Mouse (Mus musculus): ENCODE data around the gene 1810049J17Rik. TPM values are rescaled to one million over a fixed set of nuclear protein-coding genes. Genes with fewer than 3 reads are reported as not detected.

Gene 1810049J17Rik
- polyA plus RNA-seq, 2 experiments = 3.1 TPM; not detected in 1

GRCm38 (mm10) chr15:12320441-12321090 lies 1.1 kb downstream of the 1810049J17Rik start:
- ATAC-seq (ENCODE audit: insufficient read depth) (peak; percentile 31; the same call in 1 of the 2 replicates), DNase-seq (ENCODE audit: low read depth in 3 of 3, low spot score in 3 of 3) (no peak)
- Histone ChIP-seq H3K4me2 (ENCODE audit: low read depth) (peak overlapping the region; percentile 75), H3K4me1 (replicated peaks; ENCODE audit: control insufficient read depth in 2 of 2, insufficient read depth in 2 of 2, low read length in 1 of 2) (peaks cover 13 to 16% of the 10 kb centered on the region in 2 experiments), H3K27me3 (ENCODE audit: control insufficient read depth, insufficient read depth, low read length) (no peaks in the 10 kb centered on the region), H3K27ac (no peak overlapping the region; the same call in 1 of the 2 replicates), H3K9ac (replicated peaks) (peak overlapping the region; percentile 71), H3K4me3 (ENCODE audit: insufficient read depth in 1 of 2, low read depth in 2 of 2, low read length in 2 of 2) (peak overlapping the region; percentile 76 to 95), H3K9me3 (ENCODE audit: control insufficient read depth, low read length) (no peaks in the 10 kb centered on the region), H3K36me3 (replicated peaks; ENCODE audit: control insufficient read depth, insufficient read depth, low read depth) (no peaks in the 10 kb centered on the region)
- WGBS (ENCODE audit: insufficient replicate concordance) = 2% methylated on average over 22 of the region's 22 CpGs
- TF ChIP-seq CTCF (IDR thresholded peaks at IDR 0.05; ENCODE audit: low read depth) = no peak
- no peak for TF ChIP-seq EP300 (IDR thresholded peaks at IDR 0.05; ENCODE audit: low read depth)

- peaks cover 13 to 18% of the 10 kb centered on the region in 2 experiments for H3K4me1 ChIP-seq (replicated peaks; ENCODE audit: control insufficient read depth in 2 of 2, insufficient read depth in 2 of 2, low read length in 1 of 2)
- no peak for DNase-seq (ENCODE audit: low read depth in 3 of 3, low spot score in 3 of 3)
- no peak overlapping the region for H3K27ac ChIP-seq
- H3K4me3 ChIP-seq (ENCODE audit: insufficient read depth in 1 of 2, low read depth in 2 of 2, low read length in 2 of 2) = no peak overlapping the region
- no peaks in the 10 kb centered on the region for H3K36me3 ChIP-seq (replicated peaks; ENCODE audit: control insufficient read depth, insufficient read depth, low read depth)
- no peaks in the 10 kb centered on the region for H3K27me3 ChIP-seq (ENCODE audit: control insufficient read depth, insufficient read depth, low read length)
- no peaks in the 10 kb centered on the region for H3K9me3 ChIP-seq (ENCODE audit: control insufficient read depth, low read length)
- H3K9ac ChIP-seq (replicated peaks) = no peak overlapping the region
- peak overlapping the region; percentile 75 for H3K4me2 ChIP-seq (ENCODE audit: low read depth)
- no peak for ATAC-seq (ENCODE audit: insufficient read depth)
- 48% methylated on average over 5 of the region's 5 CpGs for WGBS (ENCODE audit: insufficient replicate concordance)
- no peak for TF ChIP-seq EP300 (IDR thresholded peaks at IDR 0.05; ENCODE audit: low read depth)
- no peak for TF ChIP-seq CTCF (IDR thresholded peaks at IDR 0.05; ENCODE audit: low read depth)
These were observed 1.8 kb downstream of the 1810049J17Rik start for GRCm38 (mm10) chr15:12319889-12320288.

GRCm38 (mm10) chr15:12318451-12318850 lies 3.2 kb downstream of the 1810049J17Rik start:
- Histone ChIP-seq H3K4me3 (ENCODE audit: insufficient read depth in 1 of 2, low read depth in 2 of 2, low read length in 2 of 2) (no peak overlapping the region), H3K9me3 (ENCODE audit: control insufficient read depth, low read length) (no peaks in the 10 kb centered on the region), H3K9ac (replicated peaks) (no peak overlapping the region), H3K27ac (no peak overlapping the region), H3K36me3 (replicated peaks; ENCODE audit: control insufficient read depth, insufficient read depth, low read depth) (no peaks in the 10 kb centered on the region), H3K27me3 (ENCODE audit: control insufficient read depth, insufficient read depth, low read length) (no peaks in the 10 kb centered on the region), H3K4me2 (ENCODE audit: low read depth) (no peak overlapping the region), H3K4me1 (replicated peaks; ENCODE audit: control insufficient read depth in 2 of 2, insufficient read depth in 2 of 2, low read length in 1 of 2) (peaks cover 8 to 13% of the 10 kb centered on the region in 2 experiments)
- 77% methylated on average over 8 of the region's 8 CpGs for WGBS (ENCODE audit: insufficient replicate concordance)
- ATAC-seq (ENCODE audit: insufficient read depth) = no peak
- TF ChIP-seq CTCF (IDR thresholded peaks at IDR 0.05; ENCODE audit: low read depth) (no peak), EP300 (IDR thresholded peaks at IDR 0.05; ENCODE audit: low read depth) (no peak)
- DNase-seq (ENCODE audit: low read depth in 3 of 3, low spot score in 3 of 3) = no peak

GRCm38 (mm10) chr15:12317290-12317689 lies 4.4 kb downstream of the 1810049J17Rik start:
- Histone ChIP-seq H3K36me3 (replicated peaks; ENCODE audit: control insufficient read depth, insufficient read depth, low read depth) (no peaks in the 10 kb centered on the region), H3K4me3 (ENCODE audit: insufficient read depth in 1 of 2, low read depth in 2 of 2, low read length in 2 of 2) (no peak overlapping the region), H3K27me3 (ENCODE audit: control insufficient read depth, insufficient read depth, low read length) (no peaks in the 10 kb centered on the region), H3K4me1 (replicated peaks; ENCODE audit: control insufficient read depth in 2 of 2, insufficient read depth in 2 of 2, low read length in 1 of 2) (peaks cover 4 to 10% of the 10 kb centered on the region in 2 experiments; a peak in 3 of 4 replicates), H3K9me3 (ENCODE audit: control insufficient read depth, low read length) (no peaks in the 10 kb centered on the region), H3K27ac (no peak overlapping the region), H3K4me2 (ENCODE audit: low read depth) (no peak overlapping the region), H3K9ac (replicated peaks) (no peak overlapping the region)
- no peak for ATAC-seq (ENCODE audit: insufficient read depth)
- WGBS (ENCODE audit: insufficient replicate concordance) = 24% methylated on average over 5 of the region's 5 CpGs
- TF ChIP-seq CTCF (IDR thresholded peaks at IDR 0.05; ENCODE audit: low read depth) (no peak), EP300 (IDR thresholded peaks at IDR 0.05; ENCODE audit: low read depth) (no peak)
- DNase-seq (ENCODE audit: low read depth in 3 of 3, low spot score in 3 of 3) = no peak

GRCm38 (mm10) chr15:12315996-12316395 lies 5.7 kb downstream of the 1810049J17Rik start:
- ATAC-seq (ENCODE audit: insufficient read depth) (no peak), DNase-seq (ENCODE audit: low read depth in 3 of 3, low spot score in 3 of 3) (no peak)
- 57% methylated on average over 2 of the region's 2 CpGs for WGBS (ENCODE audit: insufficient replicate concordance)
- Histone ChIP-seq H3K27ac (no peak overlapping the region), H3K4me1 (replicated peaks; ENCODE audit: control insufficient read depth in 2 of 2, insufficient read depth in 2 of 2, low read length in 1 of 2) (peaks cover 4 to 13% of the 10 kb centered on the region in 2 experiments; a peak in 3 of 4 replicates), H3K4me2 (ENCODE audit: low read depth) (no peak overlapping the region), H3K9me3 (ENCODE audit: control insufficient read depth, low read length) (no peaks in the 10 kb centered on the region), H3K9ac (replicated peaks) (no peak overlapping the region), H3K4me3 (ENCODE audit: insufficient read depth in 1 of 2, low read depth in 2 of 2, low read length in 2 of 2) (no peak overlapping the region), H3K27me3 (ENCODE audit: control insufficient read depth, insufficient read depth, low read length) (no peaks in the 10 kb centered on the region), H3K36me3 (replicated peaks; ENCODE audit: control insufficient read depth, insufficient read depth, low read depth) (no peaks in the 10 kb centered on the region)
- TF ChIP-seq CTCF (IDR thresholded peaks at IDR 0.05; ENCODE audit: low read depth) (no peak), EP300 (IDR thresholded peaks at IDR 0.05; ENCODE audit: low read depth) (no peak)
